Mouse (Mus musculus) megakaryocyte progenitor cell, adult 5-6 weeks (primary cell): ENCODE data around the gene Gm20388. TPM values are rescaled to one million over a fixed set of nuclear protein-coding genes. Genes with fewer than 3 reads are reported as not detected.
A peak's percentile ranks its signal among the peaks of the same experiment; 100 is the strongest.

Source experiments
- ATAC-seq: replicated peaks from 2 replicates; pipeline ENCODE4 v1.8.0; 2016; ENCODE audit warnings: mild to moderate bottlenecking, moderate TSS enrichment, inconsistent platforms; ENCODE audit not compliant: poor library complexity
- total RNA-seq, 2 experiments: library from RNA; stranded (forward) in 1 of 2; stranded (reverse) in 1 of 2; fragments of 157-497, 149-512 nt in 1 of 2; fragments of 200-1000 nt in 1 of 2; gene quantifications; 2 replicates each; pipeline versions ENCODE4 v1.2.3 to v1.2.4; 2015 to 2017

Gm20388 gene
- total RNA-seq, 2 experiments from 2014 or later: 18.6 TPM; not detected in 1

DNA sequence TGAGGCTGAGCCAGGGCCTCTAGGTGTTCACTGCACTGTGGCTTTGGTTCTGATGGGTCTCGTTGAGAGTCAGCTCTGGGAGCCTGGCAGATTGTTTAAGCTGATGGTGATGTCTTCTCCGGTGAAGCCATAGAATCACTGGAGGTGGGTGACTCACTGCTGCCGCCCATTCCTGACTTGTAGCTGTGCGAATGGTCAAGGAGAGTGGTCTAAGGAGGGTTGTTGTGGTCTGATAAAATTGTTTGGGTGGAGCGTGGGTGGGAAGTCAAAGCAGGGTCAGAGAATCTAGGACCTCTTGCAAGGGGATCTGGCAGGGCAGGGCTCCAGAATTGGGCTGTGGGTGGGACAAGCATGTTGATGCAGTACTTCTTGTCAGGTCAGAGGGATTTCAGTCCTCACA lies 2100.0 kb downstream of the Gm20388 start:
- ATAC-seq: no peak

DNA sequence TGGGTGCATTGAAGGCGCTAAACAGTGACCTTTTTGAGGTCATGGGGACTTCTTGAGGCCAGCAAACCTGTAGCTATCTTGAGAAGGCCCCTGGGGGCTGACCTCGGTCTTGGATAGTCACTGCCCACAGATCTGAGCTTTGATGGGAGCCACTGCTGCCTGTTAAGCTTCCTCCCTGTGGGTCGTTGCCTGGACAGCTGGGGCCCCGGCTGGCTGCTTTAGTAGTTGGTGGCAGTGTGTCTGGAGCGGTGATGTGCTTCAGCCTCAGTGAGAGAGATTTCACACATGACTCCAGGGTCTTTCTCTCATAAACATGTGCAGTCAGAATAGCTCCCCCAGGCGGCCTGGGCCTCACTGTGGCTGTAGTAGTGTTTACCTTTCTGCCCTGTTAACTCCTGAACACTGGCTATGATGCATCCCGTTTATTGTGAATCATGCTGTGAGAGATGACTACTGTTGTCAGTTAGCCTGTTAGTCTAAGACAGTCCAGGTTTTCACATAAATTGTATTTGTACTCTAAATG lies 2100.5 kb downstream of the Gm20388 start:
- no peak for ATAC-seq

DNA sequence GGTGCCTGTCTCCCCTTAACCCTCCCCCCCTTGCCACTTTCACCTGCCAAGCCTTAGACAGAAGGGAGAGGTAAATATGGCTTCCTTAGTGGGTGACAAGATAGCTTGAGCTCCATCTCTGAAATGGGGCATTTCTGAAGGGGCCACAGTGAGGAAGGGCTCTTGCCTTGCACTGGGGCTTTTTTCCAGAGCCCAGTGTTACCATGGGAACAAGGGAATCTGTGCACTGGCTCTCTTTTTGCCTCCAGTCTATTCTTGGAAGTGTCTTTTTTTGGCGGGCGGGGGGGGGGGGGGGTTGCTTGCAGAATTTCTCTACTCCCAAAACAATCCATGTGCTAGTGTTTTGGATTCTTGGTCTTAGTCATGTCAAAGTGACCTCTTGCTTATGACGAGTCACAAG lies 2104.0 kb downstream of the Gm20388 start:
- no peak for ATAC-seq

DNA sequence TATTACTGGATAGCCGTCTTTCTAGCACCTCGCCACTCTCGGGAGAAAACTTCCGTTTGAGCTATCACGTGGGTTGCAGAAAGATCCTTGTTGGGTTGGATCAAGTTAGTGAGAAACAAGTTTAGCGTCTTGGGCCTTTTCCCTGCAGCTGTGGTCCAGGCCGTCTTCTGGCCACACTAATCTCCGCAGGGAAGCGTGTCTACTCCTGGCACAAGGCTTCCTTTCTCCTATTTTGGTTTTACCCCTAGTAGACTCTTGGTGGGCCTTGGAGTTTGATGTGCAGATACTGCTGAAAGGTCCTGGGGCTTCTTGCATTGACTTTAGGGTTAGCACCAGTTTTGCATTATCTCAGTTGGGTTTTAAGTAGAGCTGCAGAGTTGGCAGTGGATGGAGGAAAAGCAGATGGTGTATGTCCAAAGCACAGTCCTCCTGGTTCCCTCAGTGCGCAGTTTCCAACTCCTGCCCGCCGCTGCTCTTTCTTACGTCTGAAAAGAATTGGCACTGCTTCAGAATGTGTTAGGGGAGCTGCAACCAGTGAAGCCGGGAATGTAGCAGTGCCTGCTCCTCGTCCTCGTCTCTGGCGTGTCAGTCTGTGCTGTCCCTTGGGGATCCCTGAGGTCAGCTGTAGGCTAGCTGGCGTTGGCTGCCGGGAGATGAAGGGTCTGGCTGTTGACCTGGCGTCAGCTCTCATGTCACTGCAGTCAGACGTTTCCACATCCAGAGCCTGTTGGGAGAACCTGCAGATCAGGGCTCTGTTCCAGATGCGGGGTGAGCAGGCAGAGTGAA lies 2107.6 kb downstream of the Gm20388 start:
- no peak for ATAC-seq

DNA sequence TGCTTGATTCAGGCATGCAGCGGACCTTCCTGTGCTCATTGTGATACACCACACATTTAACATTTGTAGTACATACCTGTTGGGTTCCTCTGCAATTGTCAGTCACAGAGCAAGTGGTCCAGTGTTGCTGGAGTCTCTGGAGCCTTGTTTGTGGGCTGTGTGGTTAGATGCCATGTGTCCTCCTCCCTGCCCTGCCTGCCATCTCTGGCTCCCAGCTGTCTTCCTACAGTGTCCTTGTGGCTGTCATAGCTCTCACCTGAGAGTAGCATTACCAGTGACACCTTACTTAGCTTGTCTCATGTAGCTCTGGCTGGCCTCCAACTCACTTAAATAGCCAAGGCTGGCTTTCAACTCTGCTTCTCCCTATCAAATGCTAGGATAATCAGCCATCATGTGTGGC lies 2108.5 kb downstream of the Gm20388 start:
- no peak for ATAC-seq

DNA sequence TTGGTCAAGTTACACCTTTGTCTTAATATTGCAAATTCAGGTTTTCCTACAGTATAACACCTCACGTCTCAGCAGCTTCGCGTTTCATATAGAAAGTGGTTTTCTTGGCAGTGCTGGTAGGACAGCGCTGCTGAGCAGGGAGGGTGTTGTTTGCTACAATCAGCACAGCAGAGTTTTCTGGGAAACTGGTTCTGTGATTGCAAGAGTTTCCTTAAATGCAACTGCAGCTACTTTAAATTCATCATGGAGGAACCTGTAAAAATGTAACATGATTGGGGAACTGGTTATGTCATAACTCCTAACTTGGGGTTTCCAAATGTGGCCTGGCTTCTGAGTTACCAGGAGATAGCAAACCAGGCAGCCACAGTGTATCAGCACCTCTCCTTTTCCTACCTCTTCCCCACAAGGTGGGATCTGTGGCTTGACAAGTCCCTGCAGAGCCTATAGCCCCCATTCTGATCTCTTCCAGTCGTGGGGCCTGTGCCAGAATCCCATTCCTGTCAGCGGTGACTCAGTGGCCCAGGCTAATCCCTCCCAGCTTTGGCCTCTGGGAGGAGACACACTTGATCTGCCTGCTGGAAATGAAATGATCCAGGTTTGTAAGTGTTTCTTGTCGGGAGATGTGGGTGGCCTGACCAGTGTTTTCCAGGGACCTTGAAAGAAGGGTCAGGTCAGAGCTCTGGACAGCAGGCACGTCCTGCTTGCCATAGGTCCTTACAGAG lies 2109.6 kb downstream of the Gm20388 start:
- 0 out of 2 replicates have a peak, but pooled peaks have one; percentile 36 for ATAC-seq

DNA sequence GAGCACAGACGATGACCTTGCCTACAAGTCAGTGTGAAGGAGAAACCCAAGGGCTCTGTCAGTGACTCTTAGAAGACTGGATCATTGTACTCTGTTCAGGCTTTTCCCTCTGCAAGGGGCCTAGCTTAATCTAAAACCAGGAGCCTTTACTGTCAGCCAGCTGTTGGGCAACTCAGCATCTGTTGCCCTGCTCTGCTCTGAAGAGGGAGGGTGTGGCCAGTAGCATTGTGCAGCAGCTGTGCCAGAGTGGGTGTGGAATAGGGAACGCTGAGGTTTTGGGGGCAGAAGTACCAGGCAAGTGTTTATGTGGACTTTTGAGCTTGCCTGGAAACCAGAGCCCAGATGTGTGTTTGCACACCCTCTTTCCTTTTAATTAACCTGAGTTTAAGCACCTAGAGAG lies 2111.1 kb downstream of the Gm20388 start:
- peak; percentile 79 for ATAC-seq

DNA sequence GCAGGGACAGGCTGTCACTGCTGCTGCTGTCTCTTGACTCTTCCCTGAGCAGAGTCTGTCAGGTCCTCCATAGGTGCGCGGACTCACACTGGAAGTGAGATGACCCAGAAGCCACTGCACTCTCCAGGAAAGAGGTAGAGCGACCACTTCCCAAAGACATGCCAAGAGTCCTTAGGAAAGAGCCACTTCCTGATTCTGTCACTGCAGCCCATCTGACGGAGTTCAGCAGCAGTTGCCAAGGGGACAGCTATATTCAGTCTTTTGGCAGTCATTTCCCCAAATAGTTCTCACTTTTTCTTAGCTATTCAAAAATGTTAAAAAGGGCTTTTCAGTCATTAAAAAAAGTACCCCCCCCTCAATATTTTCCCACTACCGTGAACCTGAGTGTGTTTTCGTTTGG lies 2111.6 kb downstream of the Gm20388 start:
- ATAC-seq: peak; percentile 66

DNA sequence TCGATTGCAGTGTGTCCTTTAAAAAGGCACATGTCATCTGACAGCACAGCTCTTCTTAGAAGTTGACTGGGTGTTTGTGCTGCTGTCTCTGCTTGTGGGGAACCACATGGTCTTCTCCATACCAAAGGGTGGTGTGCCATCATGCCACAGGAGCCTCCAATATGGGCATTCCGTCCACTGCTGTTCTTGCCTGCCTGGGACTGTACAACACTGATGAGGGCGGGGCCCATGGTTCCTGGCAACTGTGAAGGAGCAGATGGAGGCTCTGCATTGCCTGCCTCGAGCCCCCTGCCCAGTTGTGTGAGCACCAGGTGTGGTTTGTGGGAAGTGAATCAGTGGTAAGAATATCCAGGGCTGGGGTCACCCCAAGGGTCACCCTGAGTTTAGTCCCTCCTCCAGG lies 2112.1 kb downstream of the Gm20388 start:
- ATAC-seq: no peak

DNA sequence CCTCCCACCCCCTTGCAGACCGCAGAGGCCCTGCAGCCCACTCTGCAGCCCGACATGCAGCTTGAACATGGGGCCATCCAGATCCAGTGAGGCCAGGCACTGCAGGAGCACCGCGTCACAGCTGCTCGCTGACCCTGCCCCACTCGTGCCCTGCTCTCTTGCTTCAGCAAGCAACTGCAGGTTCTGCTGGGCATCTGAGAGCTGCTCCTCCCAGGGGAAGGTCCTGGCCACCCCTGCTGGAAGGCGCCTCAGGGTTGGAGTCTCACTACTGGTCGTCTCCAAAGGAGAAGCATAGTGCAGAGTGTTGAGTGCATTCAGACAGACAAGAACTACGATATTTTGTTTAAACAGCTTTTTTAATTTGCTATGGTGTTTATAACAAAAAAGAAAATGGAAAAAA lies 2114.9 kb downstream of the Gm20388 start:
- no peak for ATAC-seq

DNA sequence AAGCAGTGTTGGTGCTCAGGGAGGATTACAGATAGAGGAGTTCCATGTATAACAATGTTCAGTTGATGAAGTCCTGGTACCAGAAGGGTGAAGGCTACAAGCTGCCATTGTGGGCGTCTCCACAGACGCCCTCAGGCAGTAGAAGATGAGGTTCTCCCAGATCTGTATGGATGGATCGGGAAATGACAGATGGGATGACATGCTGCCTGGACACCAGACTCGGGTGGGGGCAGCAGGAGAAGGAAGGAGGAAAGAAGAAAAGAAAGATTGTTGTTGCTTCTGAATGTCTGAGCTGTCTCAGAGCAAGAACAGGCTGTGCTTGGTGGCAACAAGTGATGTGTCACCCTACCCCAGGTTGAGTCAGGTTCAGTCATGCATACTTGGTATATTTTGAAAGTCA lies 2117.5 kb downstream of the Gm20388 start:
- no peak for ATAC-seq

DNA sequence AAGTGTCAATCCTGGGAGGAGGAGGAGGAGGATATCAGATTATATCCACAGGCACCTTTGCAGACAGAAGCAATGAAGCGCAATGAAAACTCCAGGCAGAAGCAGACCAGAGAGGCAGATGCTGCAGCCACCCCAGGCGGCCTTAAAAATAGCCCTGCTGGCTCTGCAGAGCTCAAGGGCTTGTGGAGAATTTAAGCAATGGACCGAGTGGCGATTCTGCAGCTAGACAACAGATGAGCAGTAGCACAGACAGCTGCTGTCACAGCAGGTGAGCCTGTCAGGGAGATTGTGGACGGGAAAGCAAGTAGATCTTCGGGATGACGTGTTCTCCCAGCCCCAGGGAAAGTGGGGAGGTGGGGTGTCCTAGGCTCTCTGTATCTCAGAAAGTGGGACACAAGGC lies 2120.3 kb downstream of the Gm20388 start:
- ATAC-seq: no peak

DNA sequence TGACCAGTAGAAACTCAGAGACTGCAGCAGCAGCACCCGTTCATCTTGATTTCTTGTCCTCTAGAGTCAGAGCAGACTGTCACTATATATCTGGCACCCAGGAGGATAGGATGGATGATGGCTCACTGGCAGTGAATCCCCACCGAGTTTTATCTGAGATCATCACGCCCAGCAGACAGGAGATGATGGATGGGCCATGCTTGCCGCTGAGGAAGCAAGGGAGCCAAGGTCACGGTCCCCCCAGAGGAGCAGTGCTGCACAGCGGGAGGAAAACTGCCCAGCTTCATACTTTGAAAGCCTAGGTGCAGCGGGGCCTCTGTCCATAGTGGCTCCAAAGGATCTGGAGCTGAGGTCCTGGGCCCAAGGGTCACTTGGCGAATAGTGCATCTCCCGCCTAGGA lies 2122.1 kb downstream of the Gm20388 start:
- ATAC-seq: no peak

DNA sequence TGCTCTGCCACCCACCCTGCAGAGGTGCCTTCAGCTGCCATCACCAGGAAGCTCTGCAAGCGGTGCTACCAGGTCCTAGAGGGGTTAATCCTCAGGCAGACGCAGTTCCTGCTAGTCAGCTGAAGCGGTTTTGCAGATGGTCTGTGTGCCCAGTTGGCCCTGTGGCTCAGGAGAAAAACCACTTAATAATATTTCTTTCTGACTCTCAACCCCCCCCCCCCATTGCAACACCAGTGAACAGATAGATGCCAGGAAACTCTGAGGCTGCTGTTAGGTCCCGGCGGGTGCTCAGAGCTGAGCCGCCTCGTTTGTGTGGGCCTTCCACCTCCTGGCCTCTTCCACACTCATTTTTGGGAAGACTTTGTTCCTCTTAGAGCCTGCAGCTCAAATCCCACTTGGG lies 2124.9 kb downstream of the Gm20388 start:
- peak; percentile 67 for ATAC-seq

DNA sequence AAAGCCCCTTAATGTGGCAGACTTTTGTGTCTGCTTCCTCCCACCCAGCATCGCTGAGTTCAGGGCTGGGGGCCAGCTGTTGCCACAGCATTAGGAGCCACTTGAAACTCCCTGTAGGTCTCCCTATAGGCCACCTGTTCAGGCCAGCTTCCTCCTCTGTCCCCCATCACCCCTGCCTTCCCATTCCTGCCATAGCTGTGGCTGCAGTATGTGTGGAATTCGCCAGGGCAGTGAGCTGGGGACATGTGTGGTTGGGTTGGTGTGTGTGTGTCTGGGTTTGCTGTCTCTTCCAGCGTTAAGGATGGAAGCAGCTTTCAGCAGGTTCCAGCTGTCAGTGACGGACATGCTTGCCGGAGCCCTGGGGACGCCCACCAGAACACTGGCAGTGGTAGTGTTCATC lies 2125.7 kb downstream of the Gm20388 start:
- no peak for ATAC-seq

DNA sequence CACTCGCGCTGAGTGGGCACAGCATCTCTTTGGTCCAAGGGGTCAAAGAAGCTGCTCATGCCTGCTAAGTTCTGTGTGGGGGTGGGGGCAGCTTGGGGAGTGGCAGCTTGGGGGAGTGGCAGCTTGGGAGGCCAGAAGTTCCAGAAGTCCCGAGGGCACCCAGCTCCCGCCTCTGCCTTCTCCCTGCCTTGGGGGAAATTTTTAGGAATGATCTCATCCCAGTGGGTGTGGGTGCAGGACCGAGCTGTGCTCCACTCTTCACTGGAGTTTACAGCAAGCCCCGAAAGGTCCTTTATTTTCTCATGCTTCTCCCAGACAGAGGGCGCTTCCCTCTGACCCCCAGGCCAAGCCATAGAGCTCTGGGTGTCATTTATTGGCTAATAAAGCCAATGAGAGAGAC lies 2126.6 kb downstream of the Gm20388 start:
- ATAC-seq: no peak

DNA sequence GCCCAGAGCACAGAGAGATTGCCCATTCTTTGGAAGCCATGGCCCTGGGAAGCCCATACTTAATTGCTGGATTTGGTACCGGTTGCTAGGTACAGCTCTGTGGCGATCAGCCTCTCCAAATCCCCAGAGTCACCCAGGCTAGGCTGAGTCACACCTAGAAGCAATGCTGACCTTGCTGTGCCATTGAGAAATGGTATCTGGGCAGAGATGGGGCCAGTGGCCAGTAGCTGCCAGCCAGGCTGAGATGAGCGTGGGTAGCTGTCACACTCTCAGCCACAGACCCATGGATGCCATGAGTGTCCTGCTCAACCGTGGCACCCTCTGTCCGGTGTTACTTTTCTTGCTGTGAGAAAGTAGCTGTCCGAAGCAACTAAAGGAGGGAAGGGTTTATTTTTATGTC lies 2127.4 kb downstream of the Gm20388 start:
- no peak for ATAC-seq

DNA sequence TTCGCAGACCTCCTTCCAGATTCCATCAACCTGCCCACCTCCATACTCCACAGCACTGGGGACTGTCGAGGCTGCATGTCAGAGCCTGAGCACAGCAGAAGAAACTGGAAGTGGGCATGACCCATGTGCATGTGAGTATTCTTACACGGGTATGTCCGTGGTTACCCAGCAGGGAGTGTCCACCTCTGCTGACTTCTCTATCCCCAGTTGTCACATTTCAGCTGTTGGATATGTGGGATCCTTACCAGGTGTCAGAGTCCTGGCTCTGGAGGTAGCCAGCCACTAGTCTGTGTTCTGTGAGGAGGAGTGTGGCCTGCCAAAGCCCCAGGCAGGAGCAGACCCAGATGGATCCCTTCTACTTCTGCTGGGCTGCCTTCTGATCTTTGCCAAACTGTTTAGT lies 2128.8 kb downstream of the Gm20388 start:
- ATAC-seq: no peak

DNA sequence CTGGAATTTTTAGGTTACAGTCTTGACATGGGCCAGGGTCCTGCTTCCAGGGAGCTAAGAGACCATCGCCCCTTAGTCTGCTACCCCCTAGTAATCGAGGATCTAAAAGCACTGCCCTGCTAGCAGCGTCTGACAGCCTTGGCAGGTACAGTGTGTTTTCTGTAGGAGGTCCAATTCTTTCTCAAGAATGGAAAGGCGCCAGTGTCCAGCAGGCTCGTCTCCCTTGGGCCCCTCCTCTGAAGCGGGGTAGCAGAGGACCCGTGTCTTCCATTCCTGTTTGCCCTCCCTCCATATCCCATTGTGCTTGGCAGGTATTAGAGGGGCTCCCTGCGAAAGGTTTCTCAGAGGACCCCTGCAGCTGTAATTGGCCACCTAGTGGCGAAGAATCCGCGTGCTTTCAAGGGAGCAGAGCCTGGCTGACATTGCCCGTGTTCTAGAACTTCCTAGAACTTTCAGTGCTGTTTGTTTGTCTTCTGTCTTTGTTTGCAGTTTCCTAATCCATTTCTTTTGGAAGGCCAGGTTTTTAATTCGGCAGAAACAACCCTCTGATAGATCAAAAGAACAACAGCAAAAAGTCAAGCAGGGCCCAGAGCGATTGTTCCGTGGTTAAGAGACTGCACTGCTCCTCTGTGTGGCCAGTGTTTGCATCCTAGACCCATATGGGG lies 2136.7 kb downstream of the Gm20388 start:
- ATAC-seq: no peak

DNA sequence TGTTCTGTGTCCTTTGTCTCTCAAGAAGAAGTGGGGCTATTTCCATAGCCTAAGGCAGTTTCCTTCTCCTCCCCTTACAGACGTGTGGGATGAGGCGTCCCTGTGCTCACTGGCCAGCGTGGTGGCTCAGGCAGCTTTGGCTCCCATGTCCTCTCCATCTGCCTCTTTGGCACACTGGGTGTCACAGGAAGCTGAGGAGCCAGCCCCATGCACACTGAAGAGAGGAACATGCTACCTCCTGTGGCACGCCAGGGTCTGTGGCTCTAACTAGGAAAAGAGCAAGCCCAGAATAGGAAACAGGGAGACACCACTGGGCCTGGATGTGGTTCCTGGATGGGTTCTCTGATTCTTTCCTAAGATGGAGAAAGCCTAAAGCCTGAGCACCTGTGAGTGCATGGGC lies 2138.6 kb downstream of the Gm20388 start:
- no peak for ATAC-seq

DNA sequence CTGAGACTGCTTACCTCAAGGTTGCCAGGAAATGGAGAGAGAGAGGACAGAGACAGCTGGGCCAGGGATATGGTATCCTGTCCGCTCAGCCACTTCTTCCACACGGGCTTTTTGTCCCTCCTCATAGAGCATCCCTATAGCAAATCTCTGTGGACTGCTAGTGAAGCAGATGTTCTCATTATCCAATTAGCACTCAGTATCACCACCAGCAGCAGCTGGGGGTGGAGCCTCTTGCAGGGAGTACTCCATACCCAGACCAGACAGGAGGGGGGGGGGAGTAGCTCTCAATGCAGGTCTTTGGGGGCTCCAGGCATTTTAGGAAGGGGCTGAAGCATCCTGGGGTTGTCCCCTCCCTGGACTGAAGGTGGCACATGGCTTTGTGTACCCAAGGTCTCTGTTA lies 2139.3 kb downstream of the Gm20388 start:
- no peak for ATAC-seq

DNA sequence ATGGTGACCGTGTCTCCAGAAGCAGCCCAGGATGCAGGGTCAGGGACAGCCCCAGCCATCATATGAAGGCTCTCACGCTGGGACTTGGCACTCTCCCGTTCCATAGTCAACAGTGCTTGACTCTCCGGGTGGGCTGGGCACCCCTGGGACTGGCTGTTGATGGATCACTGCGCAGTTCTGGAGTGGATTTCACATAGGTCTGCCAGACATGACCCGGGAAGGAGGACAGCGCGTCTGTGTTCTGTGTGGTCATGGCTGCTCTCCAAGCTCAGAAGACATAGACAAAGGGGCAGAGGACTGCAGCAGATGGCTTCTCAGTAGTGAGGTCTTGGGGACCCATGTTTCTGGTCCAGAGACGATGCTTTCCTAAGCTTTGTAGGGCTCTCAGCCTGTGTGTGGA lies 2140.0 kb downstream of the Gm20388 start:
- no peak for ATAC-seq
